Mouse (Mus musculus) megakaryocyte, embryonic 14.5 days (primary cell): ENCODE data around the gene Gm11027.

Experiments
- FLI1 ChIP-seq: IDR thresholded peaks from 2 replicates; pipeline ENCODE4 v1.6.1; 2012; ENCODE audit warnings: low read length, inconsistent platforms, mixed read lengths
- GATA1 ChIP-seq: IDR thresholded peaks from 3 replicates; pipeline ENCODE4 v1.6.1; 2012; ENCODE audit warnings: mixed read lengths, low read length, inconsistent platforms, borderline replicate concordance

DNA sequence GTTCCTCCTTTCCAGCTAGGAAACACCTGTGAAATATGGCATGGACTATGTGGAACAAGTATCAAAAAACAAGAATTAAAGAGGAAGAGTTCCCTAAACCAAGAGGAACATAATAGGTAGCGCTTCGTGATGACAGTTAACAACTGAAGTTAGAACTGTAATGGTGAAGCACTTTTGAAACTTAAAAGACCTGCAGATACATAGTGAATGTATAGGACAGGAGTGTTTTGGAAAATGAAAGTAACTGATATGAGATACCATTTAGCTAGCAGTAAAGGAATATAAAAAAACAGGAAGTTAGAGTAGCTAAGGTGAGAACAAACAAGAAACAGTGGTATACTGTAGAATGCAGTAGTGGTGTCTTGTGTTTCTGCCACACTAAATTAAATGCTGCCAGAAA, 7.7 kb downstream of the Gm11027 start:
- TF ChIP-seq GATA1 (no peak), FLI1 (no peak)
